Comparison of ENCODE assay signal across 26 mouse cellular contexts in the genomic region with DNA sequence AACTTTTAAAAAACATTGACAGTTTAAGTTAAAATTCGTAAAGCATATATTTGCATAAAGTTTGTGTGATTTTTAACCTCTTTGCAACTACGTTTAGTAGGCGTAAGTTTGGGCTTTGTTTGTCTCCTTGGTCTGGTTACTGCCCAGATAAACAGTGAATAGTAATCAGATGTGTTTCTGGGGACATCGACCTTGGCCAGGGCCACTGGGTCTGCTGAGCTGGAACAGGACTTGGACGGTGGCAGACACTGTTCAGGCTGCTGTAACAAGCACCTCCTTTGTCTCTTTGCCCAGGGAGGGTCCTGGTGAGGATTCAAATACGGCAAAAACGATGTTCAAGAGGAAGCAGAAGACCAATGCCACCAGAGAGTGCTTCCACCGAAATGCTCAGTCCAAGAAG. TPM values are rescaled to one million over a fixed set of nuclear protein-coding genes. Genes with fewer than 3 reads are reported as not detected.
DNase-seq lines count a peak whose midpoint lies in the region; ATAC-seq and TF ChIP-seq lines count a peak whose summit lies in the region.
"Had no signal": no experiment of that assay in that cellular context is flagged by ENCODE, and none has a peak within 500 bp of the region (broad histone marks: within the 10 kb centered on the region; RNA-seq: fewer than 3 reads in every experiment).

No protein-coding gene starts in this region.

- H3K27me3 ChIP-seq in liver, adult 2 months (ENCODE audit: control insufficient read depth, insufficient read depth, low read length), result no peaks in the 10 kb centered on the region
- peaks cover 8% of the 10 kb centered on the region; the same call in 1 of the 2 replicates for H3K27me3 ChIP-seq in liver, postnatal 0 days (ENCODE audit: insufficient read depth, low read length)
- H3K27me3 ChIP-seq: forebrain, embryonic 15.5 days had no signal

- TF ChIP-seq POLR2A in liver, adult 2 months (IDR thresholded peaks at IDR 0.05; ENCODE audit: extremely low read depth, insufficient read depth, low read length), result no peak

- no peak overlapping the region; the same call in 1 of the 2 replicates for H3K27ac ChIP-seq in liver, adult 2 months (replicated peaks; ENCODE audit: insufficient read depth, low read depth, low read length)
- H3K27ac ChIP-seq in liver, postnatal 0 days (ENCODE audit: low read depth), result no peak overlapping the region
- H3K27ac ChIP-seq: embryonic facial prominence, embryonic 10.5 days; embryonic facial prominence, embryonic 12.5 days; forebrain, embryonic 13.5 days; forebrain, embryonic 15.5 days had no signal

- no peak overlapping the region for H3K4me2 ChIP-seq in liver, postnatal 0 days (ENCODE audit: low read depth, low read length)
- H3K4me2 ChIP-seq: embryonic facial prominence, embryonic 12.5 days; forebrain, embryonic 13.5 days; forebrain, embryonic 15.5 days had no signal

- H3K9ac ChIP-seq in liver, adult 2 months (ENCODE audit: low read depth, low read length), result no peak overlapping the region
- no peak overlapping the region for H3K9ac ChIP-seq in liver, postnatal 0 days (replicated peaks)
- H3K9ac ChIP-seq: embryonic facial prominence, embryonic 12.5 days; forebrain, embryonic 13.5 days; forebrain, embryonic 15.5 days; forebrain, postnatal 0 days had no signal

- 27% methylated on average over 8 of the region's 8 CpGs for WGBS in liver, adult 2 months
- WGBS in liver, postnatal 0 days (ENCODE audit: insufficient replicate concordance), result 70% methylated on average over 8 of the region's 8 CpGs

- TF ChIP-seq EP300 in liver, postnatal 0 days (IDR thresholded peaks at IDR 0.05; ENCODE audit: low read depth), result no peak

- peaks cover 5% of the 10 kb centered on the region for H3K4me1 ChIP-seq in liver, adult 2 months (ENCODE audit: control insufficient read depth, insufficient read depth, low read length)
- H3K4me1 ChIP-seq in liver, postnatal 0 days (ENCODE audit: insufficient read depth), result peaks cover 5% of the 10 kb centered on the region; the same call in 1 of the 2 replicates
- H3K4me1 ChIP-seq: embryonic facial prominence, embryonic 12.5 days had no signal

- no peaks in the 10 kb centered on the region for H3K9me3 ChIP-seq in liver, postnatal 0 days (ENCODE audit: low read length)
- H3K9me3 ChIP-seq: embryonic facial prominence, embryonic 12.5 days; forebrain, embryonic 15.5 days had no signal

- H3K79me2 ChIP-seq in liver, adult 2 months (ENCODE audit: control insufficient read depth, insufficient read depth, low read length), result no peaks in the 10 kb centered on the region

- H3K4me3 ChIP-seq in liver, adult 2 months (ENCODE audit: insufficient read depth, low read depth, low read length), result no peak overlapping the region
- H3K4me3 ChIP-seq in liver, postnatal 0 days (ENCODE audit: low read depth, low read length), result no peak overlapping the region
- H3K4me3 ChIP-seq: embryonic facial prominence, embryonic 10.5 days; embryonic facial prominence, embryonic 12.5 days; forebrain, embryonic 13.5 days; forebrain, embryonic 15.5 days had no signal

- no peaks in the 10 kb centered on the region for H3K36me3 ChIP-seq in liver, adult 2 months (ENCODE audit: control insufficient read depth, insufficient read depth, low read length)
- H3K36me3 ChIP-seq in liver, postnatal 0 days (replicated peaks; ENCODE audit: insufficient read depth, low read length), result no peaks in the 10 kb centered on the region
- H3K36me3 ChIP-seq: embryonic facial prominence, embryonic 10.5 days; embryonic facial prominence, embryonic 12.5 days; forebrain, embryonic 15.5 days; G1E had no signal

- TF ChIP-seq CTCF in liver, adult 2 months (IDR thresholded peaks at IDR 0.05; ENCODE audit: low read depth, low read length), result no peak
- no peak for TF ChIP-seq CTCF in liver, postnatal 0 days (IDR thresholded peaks at IDR 0.05; ENCODE audit: low read depth)

- peak; percentile 58 for DNase-seq in adrenal gland, adult 2 months
- no peak for DNase-seq in adrenal gland, adult (ENCODE audit: inconsistent age in 2 of 2, low spot score in 1 of 2)
- peak; percentile 38 to 40 for DNase-seq in adrenal gland, postnatal 36 days
- no peak for DNase-seq in adrenal gland, adult 18-20 months (ENCODE audit: low spot score in 2 of 2)
- DNase-seq in liver, adult 2 months (ENCODE audit: extremely low read depth, low read depth, low spot score), result peak; percentile 93
- no peak for DNase-seq in liver, postnatal 0 days
- DNase-seq: adrenal gland, postnatal 10 days; B cell, adult 2 months; cerebellum, adult 11-12 months; cerebellum, adult 2 months; cerebellum, adult 9-10 months; cerebellum, postnatal 10 days; cerebellum, postnatal 25 days; forebrain, postnatal 0 days had no signal

- no peak; the same call in 1 of the 2 replicates for ATAC-seq in liver, postnatal 0 days
- ATAC-seq: activated CD4-positive, CD25-positive, alpha-beta regulatory T cell, adult 4 months; CD4-positive, CD25-positive, alpha-beta regulatory T cell, adult 4 months; forebrain, embryonic 13.5 days; forebrain, embryonic 15.5 days; forebrain, postnatal 0 days; Patski had no signal

RNA-seq across cellular contexts. Expression of gene Pnpla1, which starts 27.0 kb away (rescaled TPM):
- total RNA-seq in adrenal gland, adult 2 months (2021), result under 1 TPM in 1 of 2 experiments, not detected in 1; 0.52 TPM
- 0.04 and 0.09 TPM in 2 replicates for polyA plus RNA-seq in adrenal gland, adult 2 months (2012; rRNA removed)
- under 1 TPM in 1 of 2 experiments, not detected in 1; 0.23 TPM for total RNA-seq in adrenal gland, postnatal 36 days (2021)
- under 1 TPM in 1 of 2 experiments, not detected in 1; 0.13 TPM for total RNA-seq in adrenal gland, adult 18-20 months (2021)
- total RNA-seq in liver, adult 2 months (2014; rRNA removed), result not detected in 2 replicates
- not detected in 2 replicates for polyA plus RNA-seq in liver, adult 2 months (2012; rRNA removed)
- polyA plus RNA-seq in liver, postnatal 0 days (2015; fragmentation: Nextera tagmentation; extraction: Ambion mirVana), result 0.09 and 0.16 TPM in 2 replicates
- total RNA-seq: adrenal gland, postnatal 10 days; CH12.LX; forebrain, postnatal 0 days; G1E had no signal
- polyA plus RNA-seq: activated CD4-positive, CD25-positive, alpha-beta regulatory T cell, adult 4 months; CD4-positive, CD25-positive, alpha-beta regulatory T cell, adult 4 months; forebrain, embryonic 11.5 days; forebrain, embryonic 13.5 days; forebrain, embryonic 15.5 days; G1E; Patski had no signal

RNA-seq across cellular contexts. Expression of gene 4930539E08Rik, which starts 29.9 kb away (rescaled TPM):
- not detected for total RNA-seq in adrenal gland, adult 2 months (2021)
- 0.03 TPM in 1 of 2 replicates, not detected in the other for polyA plus RNA-seq in adrenal gland, adult 2 months (2012; rRNA removed)
- total RNA-seq in adrenal gland, postnatal 36 days (2021), result not detected
- not detected for total RNA-seq in adrenal gland, adult 18-20 months (2021)
- 0.09 and 0.47 TPM in 2 replicates for total RNA-seq in liver, adult 2 months (2014; rRNA removed)
- 0.10 and 0.11 TPM in 2 replicates for polyA plus RNA-seq in liver, adult 2 months (2012; rRNA removed)
- 0.08 and 0.09 TPM in 2 replicates for polyA plus RNA-seq in liver, postnatal 0 days (2015; fragmentation: Nextera tagmentation; extraction: Ambion mirVana)
- polyA plus RNA-seq: G1E had no signal

RNA-seq across cellular contexts. Expression of gene Pxt1, which starts 58.4 kb away (rescaled TPM):
- total RNA-seq in adrenal gland, adult 2 months (2021), result not detected
- polyA plus RNA-seq in adrenal gland, adult 2 months (2012; rRNA removed), result 0.80 and 1.0 TPM in 2 replicates
- not detected for total RNA-seq in adrenal gland, postnatal 36 days (2021)
- not detected for total RNA-seq in adrenal gland, adult 18-20 months (2021)
- total RNA-seq in liver, adult 2 months (2014; rRNA removed), result not detected in 2 replicates
- polyA plus RNA-seq in liver, adult 2 months (2012; rRNA removed), result not detected in 2 replicates
- 0.14 and 0.29 TPM in 2 replicates for polyA plus RNA-seq in liver, postnatal 0 days (2015; fragmentation: Nextera tagmentation; extraction: Ambion mirVana)
- total RNA-seq: CH12.LX; forebrain, postnatal 0 days; G1E had no signal
- polyA plus RNA-seq: CD4-positive, CD25-positive, alpha-beta regulatory T cell, adult 4 months; cerebellum, adult 2 months; cortical plate, adult 2 months; embryonic facial prominence, embryonic 12.5 days; embryonic facial prominence, embryonic 14.5 days; forebrain, embryonic 13.5 days; forebrain, embryonic 15.5 days; forebrain, postnatal 0 days; Patski had no signal

Comparison
In these comparisons a context has a peak if more than half of its experiments do, and no peak if none do; other contexts are left out.
1. DNase-seq: peak in adrenal gland, adult 2 months (single experiment), adrenal gland, postnatal 36 days (2 of 2) and liver, adult 2 months (single experiment); none in adrenal gland, adult (0 of 2), adrenal gland, adult 18-20 months (0 of 2) and liver, postnatal 0 days (single experiment).